Mouse (Mus musculus) brown adipose tissue, adult 24 weeks (tissue): ENCODE data around the gene Col23a1. TPM values are rescaled to one million over a fixed set of nuclear protein-coding genes. Genes with fewer than 3 reads are reported as not detected.

Experiments
- H3K27ac ChIP-seq: fragments of 200-500 bp; replicated peaks from 2 replicates; pipeline ENCODE4 v1.5.1; 2012; ENCODE audit warnings: low read depth, mild to moderate bottlenecking, low read length
- H3K4me1 ChIP-seq: fragments of 200-500 bp; 2 replicates; pipeline ENCODE4 v1.6.1; 2012; ENCODE audit warnings: low read length, mixed read lengths; ENCODE audit not compliant: control insufficient read depth, insufficient read depth, insufficient read length
- H3K4me3 ChIP-seq: fragments of 200-500 bp; 2 replicates; pipeline ENCODE4 v1.5.1; 2012; ENCODE audit warnings: low read depth, mild to moderate bottlenecking, low read length, moderate library complexity; ENCODE audit not compliant: insufficient read depth
- polyA plus RNA-seq: library from polyadenylated mRNA; stranded (reverse); fragments of >200 nt; gene quantifications from 2 replicates; pipeline ENCODE4 v1.2.4, GENCODE M21; 2012; ENCODE audit not compliant: missing spikeins, insufficient read depth, insufficient read length

Gene Col23a1
- polyA plus RNA-seq, 1 experiment: 2.3 TPM

GRCm38 (mm10) chr11:51455501-51455900, 165.8 kb downstream of the Col23a1 start:
- Histone ChIP-seq H3K4me1 (no peaks in the 10 kb centered on the region), H3K4me3 (no peak overlapping the region), H3K27ac (no peak overlapping the region)

GRCm38 (mm10) chr11:51457624-51458023, 167.9 kb downstream of the Col23a1 start:
- Histone ChIP-seq H3K4me1 (no peaks in the 10 kb centered on the region), H3K4me3 (no peak overlapping the region), H3K27ac (no peak overlapping the region)

GRCm38 (mm10) chr11:51458649-51459048, 168.9 kb downstream of the Col23a1 start:
- Histone ChIP-seq H3K4me1 (no peaks in the 10 kb centered on the region), H3K27ac (no peak overlapping the region), H3K4me3 (no peak overlapping the region)

- H3K4me3 ChIP-seq: no peak overlapping the region
- no peaks in the 10 kb centered on the region for H3K4me1 ChIP-seq
- H3K27ac ChIP-seq: no peak overlapping the region
Measured at GRCm38 (mm10) chr11:51459569-51460043, 169.9 kb downstream of the Col23a1 start.

GRCm38 (mm10) chr11:51468737-51469136, 179.0 kb downstream of the Col23a1 start:
- H3K4me3 ChIP-seq: no peak overlapping the region
- no peak overlapping the region for H3K27ac ChIP-seq
- no peaks in the 10 kb centered on the region; the same call in 1 of the 2 replicates for H3K4me1 ChIP-seq

- H3K27ac ChIP-seq: no peak overlapping the region
- H3K4me3 ChIP-seq: no peak overlapping the region
- no peaks in the 10 kb centered on the region; the same call in 1 of the 2 replicates for H3K4me1 ChIP-seq
Measured at GRCm38 (mm10) chr11:51469341-51469831, 179.7 kb downstream of the Col23a1 start.

GRCm38 (mm10) chr11:51470383-51471144, 180.8 kb downstream of the Col23a1 start:
- Histone ChIP-seq H3K27ac (no peak overlapping the region), H3K4me1 (no peaks in the 10 kb centered on the region; the same call in 1 of the 2 replicates), H3K4me3 (no peak overlapping the region)

GRCm38 (mm10) chr11:51473686-51474085, 184.0 kb downstream of the Col23a1 start:
- no peak overlapping the region for H3K27ac ChIP-seq
- no peak overlapping the region for H3K4me3 ChIP-seq
- no peaks in the 10 kb centered on the region; the same call in 1 of the 2 replicates for H3K4me1 ChIP-seq

GRCm38 (mm10) chr11:51476543-51476942, 186.8 kb downstream of the Col23a1 start:
- no peaks in the 10 kb centered on the region for H3K4me1 ChIP-seq
- no peak overlapping the region for H3K4me3 ChIP-seq
- no peak overlapping the region for H3K27ac ChIP-seq

GRCm38 (mm10) chr11:51477571-51477970, 187.9 kb downstream of the Col23a1 start:
- H3K27ac ChIP-seq: no peak overlapping the region

GRCm38 (mm10) chr11:51482251-51482650, 192.5 kb downstream of the Col23a1 start:
- no peak overlapping the region for H3K27ac ChIP-seq
- no peaks in the 10 kb centered on the region for H3K4me1 ChIP-seq
- H3K4me3 ChIP-seq: no peak overlapping the region

More at GRCm38 (mm10) chr11:51477571-51477970, 187.9 kb downstream of the Col23a1 start:
- no peak overlapping the region for H3K4me3 ChIP-seq
- H3K4me1 ChIP-seq: no peaks in the 10 kb centered on the region

- H3K27ac ChIP-seq: no peak overlapping the region
- H3K4me1 ChIP-seq: no peaks in the 10 kb centered on the region
Measured at GRCm38 (mm10) chr11:51485051-51485521, 195.4 kb downstream of the Col23a1 start.

GRCm38 (mm10) chr11:51485775-51486464, 196.2 kb downstream of the Col23a1 start:
- no peaks in the 10 kb centered on the region for H3K4me1 ChIP-seq
- H3K27ac ChIP-seq: no peak overlapping the region
- no peak overlapping the region for H3K4me3 ChIP-seq

More at GRCm38 (mm10) chr11:51485051-51485521, 195.4 kb downstream of the Col23a1 start:
- no peak overlapping the region for H3K4me3 ChIP-seq

GRCm38 (mm10) chr11:51488813-51489212, 199.1 kb downstream of the Col23a1 start:
- Histone ChIP-seq H3K4me3 (no peak overlapping the region), H3K27ac (no peak overlapping the region), H3K4me1 (no peaks in the 10 kb centered on the region)

GRCm38 (mm10) chr11:51493421-51493820, 203.7 kb downstream of the Col23a1 start:
- Histone ChIP-seq H3K27ac (no peak overlapping the region), H3K4me1 (no peaks in the 10 kb centered on the region), H3K4me3 (no peak overlapping the region)
